Mouse (Mus musculus): ENCODE data around the gene Vwce.

DNA sequence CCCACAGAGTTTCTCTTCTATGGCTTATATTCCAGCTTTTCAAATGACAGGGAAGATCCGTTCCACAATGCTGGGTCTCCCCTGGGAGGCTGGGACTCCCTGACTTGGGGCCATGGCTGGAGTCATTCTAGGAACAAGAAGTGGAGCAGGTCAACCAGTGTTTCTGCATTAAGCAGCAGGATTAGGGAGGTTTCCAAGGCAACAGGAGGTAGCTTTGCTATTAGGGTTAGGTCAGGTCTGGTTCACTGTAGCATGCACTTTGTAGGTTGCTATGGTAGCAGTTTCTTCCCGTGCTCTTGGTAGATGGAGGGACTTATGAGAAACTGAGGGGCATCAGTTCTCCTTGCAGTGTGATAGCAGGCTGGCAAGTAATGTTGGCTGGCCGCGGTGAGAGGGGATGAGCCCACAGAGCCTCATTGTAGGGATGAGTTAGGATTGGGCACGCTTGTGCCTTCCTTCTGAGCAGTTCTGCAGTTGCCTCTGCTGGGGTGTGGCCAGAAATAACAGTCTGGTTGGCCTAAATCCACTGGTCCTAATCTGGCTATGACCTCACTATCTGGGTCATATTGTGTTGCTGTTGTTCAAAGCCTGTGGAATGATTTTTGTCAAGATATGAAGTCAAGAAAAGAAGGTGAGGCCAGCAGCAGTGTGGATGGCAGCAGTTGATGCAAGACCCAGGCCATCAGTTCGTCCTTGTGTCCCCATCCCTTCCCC lies 67.2 kb downstream of the Vwce start:
- TF ChIP-seq CTCF (IDR thresholded peaks at IDR 0.05; ENCODE audit: borderline replicate concordance, insufficient read depth, low read depth, low read length) (no peak), POLR2A (IDR thresholded peaks at IDR 0.05; ENCODE audit: borderline replicate concordance, insufficient read depth, low read length) (no peak)
